Mouse (Mus musculus): Measurements from ENCODE around the gene Snn.

Gene Snn

GRCm38 (mm10) chr16:11066029-11066832, 5.5 kb downstream of the Snn start, which contains the start of gene Litaf:
TSS of gene Litaf (minus strand) at chr16:11066157.
- ChIA-PET POLR2A (interaction anchor here in 3 of 4 experiments (0.6 to 2.7 kb wide), 32 partner anchors 8 to 294 kb away, joined by 3 to 17 read pairs (median 4); partner anchors contain the start of genes Gspt1 (in 1 of the 3), Snx29 (in 1 of the 3) and Zc3h7a (in 1 of the 3)), CTCF (interaction anchor here in 3 of 4 experiments (0.7 to 3.4 kb wide), 6 partner anchors 31 to 239 kb away, joined by 3 to 23 read pairs (median 4); partner anchors contain the start of gene Zc3h7a (in 1 of the 3))

- ChIA-PET POLR2A (interaction anchor here in 3 of 4 experiments (0.6 to 2.7 kb wide), 23 partner anchors 8 to 291 kb away, joined by 3 to 13 read pairs (median 4); partner anchors contain the start of genes Gspt1 (in 1 of the 3), Rsl1d1 (in 1 of the 3), Snx29 (in 1 of the 3) and Txndc11 (in 1 of the 3)), CTCF (interaction anchor here in 2 of 4 experiments (0.6 to 3.4 kb wide), 4 partner anchors 31 to 379 kb away, joined by 3 to 23 read pairs (median 5); no protein-coding TSS in a partner anchor)
These were observed 6.1 kb downstream of the Snn start for GRCm38 (mm10) chr16:11066833-11067191.

DNA sequence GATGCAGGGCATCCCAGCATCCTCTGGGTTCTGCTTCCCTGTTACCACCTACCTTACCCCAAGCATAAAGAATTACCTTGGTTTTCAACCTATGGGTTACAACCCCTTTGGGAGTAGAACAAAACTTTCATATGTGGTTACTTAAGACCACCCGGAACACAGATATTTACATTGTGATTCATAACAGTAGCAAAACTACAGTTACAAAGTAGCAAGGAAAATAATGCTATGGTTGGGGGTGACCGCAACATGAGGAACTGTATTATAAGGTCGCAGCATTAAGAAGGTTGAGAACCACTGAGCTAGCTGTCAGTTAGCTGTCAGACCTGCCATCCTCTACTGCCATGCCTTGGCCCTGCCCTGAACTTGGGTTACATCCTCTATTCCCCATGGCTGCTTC, 7.9 kb downstream of the Snn start:
- ChIA-PET POLR2A (interaction anchor here in 2 of 4 experiments (0.5 to 1.5 kb wide), 4 partner anchors 13 to 468 kb away, joined by 3 read pairs; no protein-coding TSS in a partner anchor), CTCF (interaction anchor here in 2 of 4 experiments (0.7 to 1.1 kb wide), 2 partner anchors 18 to 41 kb away, joined by 3 read pairs; no protein-coding TSS in a partner anchor)

DNA sequence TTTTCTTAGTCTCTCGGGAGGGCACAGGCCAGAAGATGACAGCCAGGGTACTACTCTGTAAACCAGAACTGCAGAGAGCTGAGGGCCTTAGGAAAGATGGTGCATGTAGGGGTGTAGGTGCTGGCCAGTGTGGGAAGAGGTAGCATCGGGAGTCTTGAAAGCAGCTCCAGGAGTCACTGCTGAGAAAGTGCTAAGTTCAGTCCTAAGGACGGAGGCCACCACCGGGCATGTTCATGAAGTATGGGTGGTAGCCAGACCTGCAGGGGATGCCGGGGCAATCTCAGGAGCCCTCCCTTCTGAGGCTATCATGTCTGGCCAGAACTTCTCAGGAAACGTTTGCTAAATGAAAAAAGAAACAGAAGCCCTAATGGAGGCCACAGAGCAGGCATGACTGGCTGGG, 8.5 kb downstream of the Snn start:
- POLR2A ChIA-PET: interaction anchor here in 2 of 4 experiments (0.5 to 5.8 kb wide), 7 partner anchors 7 to 468 kb away, joined by 3 to 24 read pairs (median 3); partner anchors contain the start of gene Snn (in 2 of the 2)
- CTCF ChIA-PET: interaction anchor here in 2 of 4 experiments (0.7 to 1.1 kb wide), 3 partner anchors 18 to 167 kb away, joined by 3 read pairs; no protein-coding TSS in a partner anchor

DNA sequence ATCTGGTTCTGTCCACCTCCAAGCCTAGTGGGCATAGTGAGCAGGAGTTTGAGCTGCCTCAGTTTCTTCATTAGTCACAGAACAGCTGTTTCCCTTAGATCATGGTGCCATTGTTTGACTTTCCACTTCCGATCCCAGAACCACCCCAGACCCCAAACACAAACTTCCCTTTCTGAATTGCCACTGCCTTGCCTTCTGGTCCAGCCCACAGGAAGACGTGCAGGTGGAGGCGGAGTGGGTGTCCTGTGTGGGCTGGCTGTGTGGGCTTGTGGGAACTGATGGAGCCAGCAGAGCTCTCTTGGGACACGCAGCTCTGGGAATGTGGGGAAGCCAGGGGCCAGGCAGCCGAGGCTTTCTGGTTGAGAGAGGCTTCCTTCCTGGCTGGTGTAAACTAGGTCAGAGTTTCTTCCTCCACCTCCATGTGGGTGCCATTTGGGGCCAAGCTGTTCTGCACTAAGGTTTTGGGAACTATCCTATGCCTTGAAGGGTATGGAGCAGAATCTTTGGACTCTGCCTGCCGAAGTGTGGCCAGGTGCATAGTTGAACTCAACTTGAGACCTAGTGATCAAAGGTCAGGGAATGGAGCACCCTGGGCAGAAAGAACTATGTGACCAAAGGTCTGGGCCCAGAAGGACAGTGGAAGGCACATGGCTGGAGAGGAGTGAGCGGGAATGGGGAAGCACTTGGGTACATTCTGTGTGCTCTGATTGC, 9.1 kb downstream of the Snn start:
- POLR2A ChIA-PET: interaction anchor here in 2 of 4 experiments (0.8 to 5.8 kb wide), 7 partner anchors 8 to 18 kb away, joined by 3 to 24 read pairs (median 3); partner anchors contain the start of gene Snn (in 2 of the 2)
- CTCF ChIA-PET: interaction anchor here in 2 of 4 experiments (1.0 to 1.1 kb wide), 2 partner anchors 17 to 167 kb away, joined by 3 read pairs; no protein-coding TSS in a partner anchor

GRCm38 (mm10) chr16:11071176-11071575, 10.4 kb downstream of the Snn start:
- CTCF ChIA-PET: interaction anchor here in 2 of 4 experiments (0.6 to 2.0 kb wide), 3 partner anchors 36 to 746 kb away, joined by 4 to 9 read pairs (median 6); no protein-coding TSS in a partner anchor
- POLR2A ChIA-PET: interaction anchor here in 2 of 4 experiments (0.9 to 5.8 kb wide), 5 partner anchors 9 to 67 kb away, joined by 3 to 24 read pairs (median 5); partner anchors contain the start of gene Snn (in 1 of the 2)

DNA sequence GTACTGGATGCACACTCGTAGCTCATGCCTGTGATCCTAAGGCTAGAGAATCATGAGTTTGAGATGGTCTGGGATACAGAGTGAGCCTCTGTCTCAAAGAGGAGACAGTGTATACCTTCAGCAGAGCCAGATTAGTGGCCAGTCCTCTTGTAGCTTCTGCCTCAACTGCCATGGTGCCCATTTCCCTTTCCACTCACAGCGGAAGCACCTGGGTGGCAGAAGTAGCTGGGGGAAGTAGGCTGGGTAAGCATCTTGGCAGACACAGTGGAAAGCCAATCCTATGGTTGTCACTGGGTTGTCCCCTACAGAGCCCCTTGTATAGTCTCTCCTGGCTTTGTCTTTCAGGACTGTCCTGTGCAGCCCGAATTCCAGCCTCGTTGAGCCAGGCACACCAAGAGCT, 11.1 kb downstream of the Snn start:
- ChIA-PET POLR2A (interaction anchor here in 3 of 4 experiments (0.6 to 5.8 kb wide), 9 partner anchors 10 to 123 kb away, joined by 3 to 24 read pairs (median 5); partner anchors contain the start of gene Snn (in 1 of the 3)), CTCF (interaction anchor here in 3 of 4 experiments (1.1 to 2.0 kb wide), 7 partner anchors 10 to 198 kb away, joined by 3 to 9 read pairs (median 4); no protein-coding TSS in a partner anchor)

DNA sequence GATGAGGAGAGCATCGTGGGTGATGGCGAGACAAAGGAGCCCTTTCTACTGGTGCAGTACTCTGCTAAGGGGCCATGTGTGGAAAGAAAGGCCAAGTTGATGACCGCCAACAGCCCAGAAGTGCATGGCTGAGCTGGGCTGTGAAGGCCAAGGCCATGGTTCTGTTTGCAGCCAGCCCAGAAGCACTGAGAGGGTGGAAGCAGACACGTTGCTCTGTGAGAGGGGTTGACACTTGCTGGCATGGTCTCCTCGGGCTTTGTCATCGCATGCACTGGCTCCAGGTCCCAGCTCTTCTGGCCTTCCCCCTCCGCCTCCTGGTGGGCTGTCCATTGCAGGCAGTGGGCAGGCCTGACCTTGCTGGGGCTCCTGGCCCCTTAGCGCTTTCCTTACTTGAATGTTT, 11.7 kb downstream of the Snn start:
- CTCF ChIA-PET: interaction anchor here in 3 of 4 experiments (1.1 to 2.0 kb wide), 7 partner anchors 9 to 198 kb away, joined by 3 to 9 read pairs (median 4); no protein-coding TSS in a partner anchor
- POLR2A ChIA-PET: interaction anchor here in 3 of 4 experiments (0.6 to 5.8 kb wide), 13 partner anchors 8 to 269 kb away, joined by 3 to 24 read pairs (median 3); partner anchors contain the start of genes Snn (in 1 of the 3) and Txndc11 (in 1 of the 3)

- CTCF ChIA-PET: interaction anchor here in 3 of 4 experiments (1.1 to 2.0 kb wide), 7 partner anchors 9 to 199 kb away, joined by 3 to 9 read pairs (median 4); no protein-coding TSS in a partner anchor
- POLR2A ChIA-PET: interaction anchor here in 3 of 4 experiments (0.5 to 5.8 kb wide), 13 partner anchors 8 to 269 kb away, joined by 3 to 24 read pairs (median 4); partner anchors contain the start of genes Snn (in 1 of the 3) and Txndc11 (in 1 of the 3)
These were observed 12.3 kb downstream of the Snn start for GRCm38 (mm10) chr16:11073060-11073459.

GRCm38 (mm10) chr16:11077601-11078201, 17.0 kb downstream of the Snn start:
- ChIA-PET CTCF (interaction anchor here in 1 of 4 experiments (0.5 to 1.8 kb wide), 3 partner anchors 10 to 42 kb away, joined by 3 to 6 read pairs (median 4); no protein-coding TSS in a partner anchor), POLR2A (interaction anchor here in 2 of 4 experiments (0.6 to 2.9 kb wide), 5 partner anchors 9 to 211 kb away, joined by 3 to 13 read pairs (median 3); no protein-coding TSS in a partner anchor)

GRCm38 (mm10) chr16:11078216-11078869, 17.6 kb downstream of the Snn start:
- ChIA-PET POLR2A (interaction anchor here in 3 of 4 experiments (0.6 to 1.9 kb wide), 8 partner anchors 8 to 395 kb away, joined by 3 to 6 read pairs (median 4); no protein-coding TSS in a partner anchor), CTCF (interaction anchor here in 2 of 4 experiments (0.9 to 1.8 kb wide), 2 partner anchors 9 kb away, joined by 4 read pairs; no protein-coding TSS in a partner anchor)

DNA sequence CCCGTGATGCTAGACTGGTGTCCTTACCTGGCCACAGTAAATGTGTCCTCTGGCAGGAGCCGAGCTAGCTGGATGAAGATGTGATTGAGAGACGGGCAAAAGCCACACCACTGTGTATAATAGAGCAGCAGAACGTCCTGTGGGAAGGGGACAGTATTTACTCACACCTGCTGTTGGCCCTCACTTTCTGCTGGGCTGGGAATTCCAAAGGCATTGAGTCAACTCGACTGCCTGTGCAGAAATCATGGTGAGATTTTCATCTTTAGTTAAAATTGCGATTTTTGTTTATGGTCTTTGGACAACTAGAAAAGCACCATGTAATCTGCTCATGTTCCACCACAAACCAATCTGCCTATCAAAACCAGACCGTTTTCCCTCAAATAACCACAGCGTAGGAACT, 23.4 kb downstream of the Snn start:
- ChIA-PET POLR2A (interaction anchor here in 1 of 4 experiments (1.7 kb wide), 1 partner anchor 41 kb away, joined by 3 read pairs; no protein-coding TSS in a partner anchor), CTCF (no interaction called here)

DNA sequence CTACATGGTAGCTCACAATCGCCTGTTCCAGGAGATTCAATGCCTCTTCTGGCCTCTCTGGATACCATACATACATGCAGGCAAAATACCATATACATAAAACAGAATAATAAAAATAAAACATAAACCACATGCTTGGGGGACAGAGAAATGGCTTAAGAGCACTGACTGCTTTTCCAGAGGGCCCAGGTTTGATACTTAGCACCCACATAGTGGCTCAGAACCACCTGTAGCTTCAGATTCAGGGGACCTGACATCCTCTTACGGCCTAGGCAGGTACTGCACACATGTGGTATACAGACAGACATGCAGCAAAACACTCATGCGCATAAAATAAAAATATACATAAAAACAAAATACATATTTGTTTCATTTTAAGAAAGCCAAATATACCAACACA, 25.6 kb downstream of the Snn start:
- POLR2A ChIA-PET: interaction anchor here in 2 of 4 experiments (0.8 to 1.2 kb wide), 5 partner anchors 9 to 139 kb away, joined by 3 to 4 read pairs (median 3); no protein-coding TSS in a partner anchor

GRCm38 (mm10) chr16:11086856-11087588, 26.3 kb downstream of the Snn start:
- ChIA-PET POLR2A (interaction anchor here in 2 of 4 experiments (0.9 to 1.7 kb wide), 7 partner anchors 10 to 53 kb away, joined by 3 to 6 read pairs (median 4); no protein-coding TSS in a partner anchor), CTCF (interaction anchor here (0.7 to 3.1 kb wide), 17 partner anchors 8 to 1326 kb away, joined by 3 to 8 read pairs (median 4); no protein-coding TSS in a partner anchor)

More for the DNA sequence above, 25.6 kb downstream of the Snn start:
- CTCF ChIA-PET: interaction anchor here in 3 of 4 experiments (0.8 to 3.1 kb wide), 6 partner anchors 11 to 52 kb away, joined by 3 to 8 read pairs (median 3); no protein-coding TSS in a partner anchor

GRCm38 (mm10) chr16:11090836-11091570, 30.3 kb downstream of the Snn start:
- POLR2A ChIA-PET: interaction anchor here in 2 of 4 experiments (0.6 to 1.6 kb wide), 4 partner anchors 8 to 143 kb away, joined by 3 to 4 read pairs (median 4); no protein-coding TSS in a partner anchor
- CTCF ChIA-PET: interaction anchor here in 2 of 4 experiments (1.4 to 1.5 kb wide), 2 partner anchors 55 to 56 kb away, joined by 3 to 4 read pairs; no protein-coding TSS in a partner anchor

All from embryonic stem cell, embryonic (primary cell).